Mouse (Mus musculus) heart, postnatal 36 days (tissue): ENCODE results near the gene Usp16. TPM values are rescaled to one million over a fixed set of nuclear protein-coding genes. Genes with fewer than 3 reads are reported as not detected.
A peak's percentile ranks its signal among the peaks of the same experiment; 100 is the strongest.
"Not testable (repeated sequence)": the region's sequence is repeated elsewhere in the genome, so short reads cannot be mapped to it uniquely, and the experiment has no call there.

Source experiments
- DNase-seq, 2 experiments: peaks; one replicate each; pipeline ENCODE4 v3.0.0; 2021 to 2022
- intact Hi-C: fragments of 180-260 bp; cut with DNase I; formaldehyde crosslinking; loops from one replicate; pipeline ENCODE4 v1.15.1; 2025
- total RNA-seq, 2 experiments: library from RNA; stranded (reverse); gene quantifications; 2 replicates each; pipeline ENCODE4 v1.2.3; 2021

The Usp16 gene
- total RNA-seq, 2 experiments from 2014 or later, result 36.4 to 38.7 TPM

DNA sequence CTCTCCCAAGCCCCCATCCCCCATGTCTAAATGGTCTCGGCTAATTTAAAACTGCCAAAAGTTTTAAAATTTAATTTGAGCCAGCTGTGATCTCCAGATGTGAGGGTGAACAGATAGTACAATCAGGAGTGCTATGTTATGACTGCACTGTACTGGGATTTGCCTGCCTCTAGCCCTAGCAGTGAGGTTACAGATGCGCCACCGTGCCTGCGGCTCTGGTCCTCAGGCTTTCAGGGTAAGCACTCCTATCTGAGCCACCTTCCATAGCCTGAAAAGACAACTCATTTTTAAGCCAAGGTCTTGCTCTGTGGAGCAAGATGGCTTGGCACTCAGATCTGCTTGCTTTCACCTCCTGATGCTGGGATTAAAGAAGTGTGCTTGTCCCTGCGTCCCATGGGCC is 29.9 kb downstream of the Usp16 start:
- intact Hi-C loops, result no loop called here
- no peak for DNase-seq

DNA sequence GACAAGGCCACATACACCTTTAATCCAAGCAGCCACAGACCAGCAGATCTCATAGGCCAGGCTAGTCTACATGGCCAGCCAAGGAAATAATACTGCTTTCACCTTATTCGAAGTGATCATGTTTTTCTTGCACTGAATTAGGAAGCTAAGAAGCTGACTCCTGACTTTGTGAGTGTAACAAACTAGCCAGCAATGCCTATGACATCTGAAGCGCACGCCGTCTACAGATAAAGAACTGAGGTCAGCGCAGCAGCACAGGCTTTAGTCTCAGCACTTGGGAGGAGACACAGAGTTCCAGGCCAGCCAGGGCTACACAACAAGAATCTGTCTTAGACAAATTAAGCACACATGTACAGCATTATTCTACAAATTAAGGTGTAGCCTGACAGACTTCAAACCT is 32.2 kb downstream of the Usp16 start:
- intact Hi-C loops, result no loop called here
- DNase-seq, result no peak

DNA sequence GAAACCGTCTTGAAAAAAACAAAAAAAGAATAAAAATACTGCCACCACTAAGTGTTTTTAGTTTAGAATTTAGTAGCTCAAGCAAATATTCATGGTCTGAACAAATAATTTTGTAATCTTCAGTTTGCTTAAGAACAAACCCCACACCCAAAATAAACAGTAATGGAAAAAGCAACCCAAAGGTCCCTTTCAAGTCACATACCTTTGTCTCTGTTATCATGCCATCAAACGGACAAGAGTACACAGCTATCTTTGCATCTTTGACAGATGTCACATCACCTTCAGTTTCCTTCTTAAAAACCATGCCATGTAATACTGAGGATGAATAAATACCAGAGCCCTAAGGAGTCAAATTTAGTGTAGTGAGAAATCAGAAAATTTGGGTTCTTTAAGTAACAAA is 34.1 kb downstream of the Usp16 start:
- intact Hi-C loops, result no loop called here
- DNase-seq, result no peak

DNA sequence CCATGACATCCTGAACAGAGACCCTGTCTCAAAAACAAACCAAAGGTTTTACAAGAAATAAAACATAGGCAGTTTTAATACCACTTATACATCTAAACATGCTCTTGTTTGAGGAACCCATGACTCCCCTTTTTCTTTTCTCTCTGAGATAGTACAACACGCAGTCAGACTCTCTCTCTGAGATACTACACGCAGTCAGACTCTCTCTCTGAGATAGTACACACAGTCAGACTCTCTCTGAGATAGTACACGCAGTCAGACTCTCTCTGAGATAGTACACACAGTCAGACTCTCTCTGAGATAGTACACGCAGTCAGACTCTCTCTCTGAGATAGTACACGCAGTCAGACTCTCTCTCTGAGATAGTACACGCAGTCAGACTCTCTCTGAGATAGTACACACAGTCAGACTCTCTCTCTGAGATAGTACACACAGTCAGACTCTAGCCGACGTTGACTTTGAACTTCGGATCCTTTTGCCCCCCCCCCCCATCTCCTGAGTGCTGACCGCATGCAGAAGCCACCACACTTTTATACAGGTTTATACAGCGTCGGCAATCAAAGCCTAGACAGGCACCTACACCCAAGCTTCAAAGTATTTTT is 37.8 kb downstream of the Usp16 start:
- DNase-seq, intact Hi-C loops: not testable (repeated sequence)

DNA sequence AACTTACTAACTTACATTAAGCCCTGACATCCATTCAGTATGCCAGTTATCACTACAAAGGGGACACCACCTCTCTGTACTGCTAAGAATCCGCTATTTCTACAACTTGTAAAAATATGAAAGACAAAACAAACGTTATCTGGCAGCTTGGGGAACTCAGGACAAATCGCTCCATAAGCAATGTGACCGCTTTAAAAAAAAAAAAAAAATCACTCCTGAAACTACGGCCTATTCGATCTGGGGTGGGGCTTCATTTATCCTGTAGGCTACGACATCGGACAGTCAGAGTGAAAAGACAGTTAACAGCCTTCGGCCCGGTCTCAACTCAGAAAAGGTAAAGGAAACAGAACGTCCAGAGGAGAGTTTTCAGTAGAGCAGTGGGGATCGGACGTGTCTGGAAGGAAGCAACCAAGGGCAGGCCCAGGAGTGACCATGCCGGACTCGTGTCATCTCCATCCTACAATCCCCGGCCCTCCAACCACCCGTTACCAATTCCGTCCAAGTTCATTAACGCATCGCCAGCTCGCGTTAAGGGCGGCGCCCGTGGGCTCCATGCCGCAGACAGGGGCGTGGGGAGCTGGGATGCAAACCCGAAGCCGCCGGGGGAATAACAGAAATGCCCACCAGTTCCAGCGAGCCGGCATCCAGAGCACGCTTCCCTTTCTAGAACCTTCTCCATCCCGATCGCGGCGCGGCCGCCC is 40.6 kb downstream of the Usp16 start:
- DNase-seq, result no peak
- intact Hi-C loops, result loop anchor here (2.0 to 5.0 kb wide), 2 partner anchors 40 to 202 kb away; partner anchors contain the start of genes Bach1 and Usp16

DNA sequence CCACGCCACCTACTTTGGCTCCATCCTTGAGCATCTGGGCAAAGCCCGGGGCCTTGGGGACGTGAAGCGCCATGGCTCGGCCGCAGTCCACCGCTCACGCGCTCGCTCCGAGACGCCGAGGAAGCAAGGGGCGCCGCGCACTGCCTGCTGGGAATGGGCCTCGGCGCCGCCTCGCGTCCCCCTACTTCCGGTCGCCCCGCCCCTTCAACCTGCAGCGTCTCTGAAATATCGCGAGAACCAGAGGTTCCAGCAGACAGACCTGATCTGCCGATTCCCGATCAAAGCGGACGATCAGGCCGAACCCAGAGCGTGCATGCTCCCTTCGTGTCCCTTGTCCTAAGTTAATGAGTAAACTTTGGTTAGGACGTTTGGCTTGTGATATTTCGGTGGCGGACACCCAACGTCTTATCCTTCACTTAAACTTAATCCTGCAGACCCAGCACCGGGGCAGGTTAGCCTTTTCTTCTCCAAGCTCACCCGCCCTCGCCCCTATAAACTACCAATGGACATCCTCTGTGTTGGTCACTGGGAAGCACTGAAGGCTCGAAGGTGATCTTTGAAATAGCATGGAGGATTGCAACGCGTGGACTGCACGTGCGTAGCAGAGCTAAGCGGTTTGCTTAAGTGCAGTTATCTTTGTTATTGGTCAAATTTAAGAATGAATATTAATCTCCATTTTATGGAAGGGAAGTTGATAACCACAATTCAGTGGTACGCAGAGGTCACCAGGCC is 41.4 kb downstream of the Usp16 start, which contains the start of gene Cct8:
Cct8 (minus strand) TSS at position 158 of the 732 bp plus-strand sequence.
- intact Hi-C loops, result loop anchor here (2.0 to 5.0 kb wide), 2 partner anchors 41 to 201 kb away; partner anchors contain the start of genes Bach1 and Usp16
- peak; percentile 96 to 97 for DNase-seq

DNA sequence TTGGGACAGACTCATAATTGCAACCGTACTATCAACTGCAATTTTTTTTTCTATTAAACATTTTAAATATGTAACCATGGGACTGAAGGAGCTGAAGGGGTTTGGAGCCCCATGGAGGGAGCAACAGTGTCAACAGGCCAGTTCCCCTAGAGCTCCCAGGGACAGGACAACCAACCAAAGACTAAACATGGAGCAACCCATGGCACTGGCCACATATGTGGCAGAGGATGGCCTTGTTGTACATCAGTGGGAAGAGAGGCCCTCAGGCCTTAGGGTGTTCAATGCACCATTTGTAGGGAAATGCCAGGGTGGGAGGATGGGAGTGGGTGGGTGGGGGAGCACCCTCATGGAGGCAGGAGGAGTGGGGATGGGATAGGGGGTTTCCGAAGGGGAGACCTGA is 42.2 kb downstream of the Usp16 start:
- DNase-seq, result no peak
- intact Hi-C loops, result loop anchor here (5.0 kb wide), 1 partner anchor 201 kb away; the partner anchor contains the start of gene Bach1

DNA sequence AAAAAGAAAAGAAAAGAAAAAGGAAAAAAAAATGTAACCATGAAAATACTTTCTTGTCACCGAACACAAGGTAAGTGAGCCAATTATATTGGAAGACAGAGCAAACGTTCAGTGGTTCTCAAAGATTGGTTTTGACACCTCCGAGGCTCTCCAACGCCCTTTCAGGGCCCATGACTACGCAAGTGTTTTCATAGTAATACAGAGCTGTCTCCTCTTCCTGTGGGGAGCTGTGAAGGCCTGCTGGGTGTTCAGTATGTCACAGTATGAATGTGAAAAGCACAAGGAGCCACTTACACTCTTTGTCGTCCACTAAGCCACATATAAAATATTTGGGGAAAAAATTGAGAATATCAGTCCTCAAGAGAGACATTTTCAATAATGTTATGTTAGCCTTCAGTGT is 42.7 kb downstream of the Usp16 start:
- DNase-seq, result no peak
- intact Hi-C loops, result loop anchor here (5.0 kb wide), 1 partner anchor 200 kb away; the partner anchor contains the start of gene Bach1

DNA sequence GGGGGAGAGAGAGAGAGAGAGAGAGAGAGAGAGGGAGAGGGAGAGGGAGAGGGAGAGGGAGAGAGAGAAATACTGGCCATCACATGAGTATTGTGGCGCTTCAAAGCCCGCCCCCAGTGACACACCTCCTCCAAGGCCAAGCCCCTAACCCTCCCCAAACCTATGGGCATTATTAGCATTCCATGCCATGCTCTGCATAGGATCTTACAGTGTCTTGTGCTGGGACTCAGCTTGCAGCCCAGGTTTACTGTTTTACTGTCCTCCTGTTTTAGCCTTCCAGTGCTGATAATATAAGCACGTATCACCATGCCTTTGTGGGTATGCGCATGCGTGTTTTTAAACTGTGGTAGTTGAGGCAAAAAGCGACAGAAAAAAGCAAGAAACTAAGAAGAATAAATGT is 45.1 kb downstream of the Usp16 start:
- DNase-seq, result no peak
- intact Hi-C loops, result loop anchor here (5.0 kb wide), 1 partner anchor 198 kb away; the partner anchor contains the start of gene Bach1

DNA sequence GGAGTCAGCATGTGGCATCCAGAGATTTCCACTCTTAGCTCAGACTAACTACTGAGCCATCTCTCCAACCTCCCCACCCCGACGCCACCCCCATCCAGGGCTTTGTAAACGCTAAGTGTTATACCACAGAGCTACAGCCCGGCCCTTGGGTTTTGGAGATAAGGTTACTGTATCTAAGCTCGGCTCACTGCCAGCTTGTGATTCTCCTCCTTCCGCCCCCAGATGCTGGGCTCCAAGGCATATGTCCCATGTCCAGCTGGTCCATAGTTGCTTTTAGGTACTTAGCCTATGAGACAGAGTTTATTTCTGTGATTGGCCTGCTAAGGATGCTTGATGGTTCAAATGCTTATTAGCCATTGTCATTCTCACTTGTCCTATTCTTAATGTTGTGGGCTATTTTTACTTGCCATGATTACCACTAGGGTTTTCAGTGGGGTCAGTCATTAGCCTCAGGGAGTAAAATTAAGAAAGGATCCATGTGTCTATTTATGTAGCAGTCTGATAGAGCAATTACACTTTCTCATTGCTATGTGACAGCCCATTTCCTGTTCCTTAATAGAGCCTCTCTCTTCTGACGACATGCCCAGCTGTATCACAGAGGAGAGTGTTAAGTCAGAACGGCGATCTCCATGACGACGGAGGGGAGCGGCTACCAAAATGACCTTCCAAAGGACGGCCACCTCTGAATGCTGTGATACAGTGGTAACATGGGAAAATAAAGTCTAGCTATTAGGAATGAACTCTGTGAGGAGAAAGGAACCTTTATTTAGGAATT is 47.0 kb downstream of the Usp16 start:
- intact Hi-C loops, result no loop called here
- DNase-seq, result no peak

DNA sequence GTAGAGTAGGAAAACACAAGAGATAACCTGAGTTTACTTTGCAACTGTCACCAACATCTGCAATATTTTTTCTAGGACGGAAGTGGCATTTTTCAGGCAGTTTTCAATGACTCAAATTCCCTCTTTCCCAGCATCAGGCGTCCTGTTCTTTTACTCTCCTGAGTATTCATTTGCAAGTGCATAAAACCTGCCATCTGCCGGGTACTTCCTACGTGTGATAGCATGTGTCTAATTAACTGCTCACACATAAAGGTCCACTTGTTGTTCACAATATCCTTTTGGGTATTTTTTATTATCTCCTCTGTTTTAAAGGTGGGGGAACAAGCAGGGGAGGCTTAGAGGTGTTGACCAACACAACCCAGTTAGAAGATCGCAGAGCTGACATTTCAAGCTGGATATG is 57.2 kb downstream of the Usp16 start:
- no peak for DNase-seq
- intact Hi-C loops, result no loop called here

DNA sequence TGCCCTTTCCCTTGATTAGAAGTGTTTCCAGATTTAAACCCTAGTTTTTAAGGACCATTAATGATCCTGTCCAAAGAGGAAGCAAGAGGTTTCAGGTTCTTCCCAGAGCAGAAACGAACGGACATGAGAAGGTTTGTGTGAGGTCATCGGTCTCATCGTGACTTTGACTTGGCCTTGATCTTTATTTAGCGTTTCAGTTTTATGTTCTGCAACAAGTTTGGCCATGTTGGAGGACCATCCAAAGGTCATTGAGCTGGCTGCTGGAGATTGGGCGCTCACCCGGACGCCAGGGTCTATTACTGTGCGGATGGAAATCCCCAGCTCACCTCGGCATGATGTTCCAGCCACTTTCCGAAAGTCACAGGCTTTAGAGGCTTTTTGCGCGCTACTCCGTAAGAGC is 57.8 kb downstream of the Usp16 start:
- no peak for DNase-seq
- intact Hi-C loops, result no loop called here

DNA sequence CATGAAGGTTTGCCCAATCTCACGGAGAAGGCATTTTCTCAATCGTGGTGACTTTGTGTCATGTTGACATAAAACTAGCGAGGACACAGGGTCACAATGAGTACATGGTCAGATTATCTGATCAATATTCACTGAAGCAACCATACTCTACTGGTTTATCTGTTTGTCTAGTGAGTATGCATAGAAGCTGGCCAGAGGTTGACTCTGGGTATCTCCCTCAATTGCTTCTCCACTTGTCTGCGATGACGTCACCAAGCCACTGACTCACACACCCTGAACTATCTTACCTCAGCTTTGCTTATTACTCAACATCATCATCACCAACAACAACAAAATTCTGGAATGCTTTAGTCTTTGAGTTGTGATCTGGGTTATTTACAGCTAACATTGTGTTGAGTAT is 69.7 kb downstream of the Usp16 start:
- no peak for DNase-seq
- intact Hi-C loops, result no loop called here

DNA sequence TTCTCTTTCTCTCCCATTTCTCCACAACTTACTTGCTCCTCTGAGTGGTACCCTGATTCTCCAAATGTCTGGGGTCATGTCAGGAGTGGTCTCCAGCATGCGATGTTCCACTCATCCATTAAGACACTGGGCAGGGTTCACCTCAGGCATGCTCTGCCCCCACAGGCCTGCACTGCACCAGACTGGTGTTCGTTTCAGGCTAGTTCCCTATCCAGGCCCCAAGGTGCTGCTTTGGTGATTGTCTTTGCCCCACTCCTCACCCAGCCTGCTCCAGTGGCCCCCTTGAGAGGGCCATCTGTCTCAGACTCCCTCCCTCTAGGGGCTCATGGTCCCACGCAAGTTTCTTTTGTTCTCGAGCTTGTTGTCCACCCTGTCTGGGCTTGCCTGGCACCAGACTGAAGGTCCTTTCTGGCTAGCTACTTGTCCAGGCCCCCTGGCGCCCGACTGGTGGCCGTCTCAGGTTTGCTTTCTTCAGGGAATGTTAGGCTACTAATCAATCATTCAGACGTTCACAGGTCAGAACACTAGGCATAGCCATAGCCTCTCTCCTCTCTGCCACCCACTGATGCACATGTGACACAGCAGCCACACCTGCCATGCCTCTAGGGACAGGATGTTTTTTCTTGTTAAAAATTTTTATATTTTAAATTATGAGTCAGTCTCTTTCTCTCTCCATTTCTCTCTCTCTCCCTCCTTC is 73.2 kb downstream of the Usp16 start:
- no peak for DNase-seq
- intact Hi-C loops, result no loop called here

DNA sequence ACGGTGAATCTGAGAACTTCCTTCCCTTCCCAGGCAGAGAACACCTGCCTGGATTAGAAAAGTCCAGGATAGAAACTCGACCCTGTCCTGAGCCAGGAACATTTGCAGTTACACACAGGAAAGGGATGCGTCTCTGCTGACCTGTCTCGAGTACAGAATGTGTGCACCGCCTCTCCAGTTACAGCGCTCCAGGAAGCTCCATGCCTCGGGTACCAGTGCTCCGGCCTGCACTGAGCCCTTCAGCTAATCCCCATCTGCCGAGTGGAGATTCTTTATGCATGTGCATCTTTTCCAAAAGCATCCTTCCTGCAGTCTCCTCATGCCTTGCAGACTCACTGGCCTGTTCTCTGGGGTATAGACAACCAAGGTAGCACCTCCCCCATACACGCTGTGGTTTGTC is 74.3 kb downstream of the Usp16 start:
- no peak for DNase-seq
- intact Hi-C loops, result no loop called here

Other genes with a start within 250 kb of the Usp16 start
- 10 to 100 TPM; 17.4 to 21.8 TPM for gene N6amt1, start 100.5 kb upstream of the Usp16 start, total RNA-seq
- gene Ltn1, start 22.1 kb upstream of the Usp16 start, total RNA-seq, result 10 to 100 TPM; 22.2 to 23.7 TPM
- 1 to 10 TPM; 4.8 to 6.2 TPM for gene Rwdd2b, start 14.1 kb upstream of the Usp16 start, total RNA-seq
- 100 to 1,000 TPM; 167 to 169 TPM for gene Cct8, start 41.2 kb downstream of the Usp16 start, total RNA-seq
- 1 to 10 TPM; 1.9 to 2.1 TPM for gene Map3k7cl, start 98.6 kb downstream of the Usp16 start, total RNA-seq
- gene Bach1, start 244.2 kb downstream of the Usp16 start, total RNA-seq, result 10 to 100 TPM; 31.3 to 33.1 TPM